Mouse (Mus musculus): Measurements from ENCODE around the gene Tcl1b1. TPM values are rescaled to one million over a fixed set of nuclear protein-coding genes. Genes with fewer than 3 reads are reported as not detected.
"Not testable (repeated sequence)": the region's sequence is repeated elsewhere in the genome, so short reads cannot be mapped to it uniquely, and the experiment has no call there.

Tcl1b1 gene
- total RNA-seq (2021) = not detected

DNA sequence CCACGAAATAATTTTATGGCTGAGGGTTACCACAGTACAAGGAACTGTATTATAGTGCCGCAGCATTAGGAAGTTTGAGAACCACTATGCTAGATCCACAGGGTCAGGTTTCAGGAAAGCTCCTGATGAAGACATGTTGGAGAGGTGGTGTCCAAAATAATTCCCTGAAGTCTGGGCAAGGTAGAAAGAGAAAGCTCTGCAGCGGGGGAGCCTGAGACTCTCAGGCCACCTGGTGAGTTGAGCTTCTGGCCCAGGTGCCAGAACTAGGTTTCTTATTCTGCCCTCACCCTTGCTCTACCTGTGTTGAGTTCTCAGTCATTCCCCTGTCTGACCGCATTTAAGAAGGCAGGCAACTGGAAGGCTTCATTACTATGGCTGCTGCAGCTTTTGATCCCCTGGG, at the start of gene Tcl1b1:
Gene Tcl1b1 (plus strand): TSS at position 301 of the 400 bp plus-strand sequence.
- intact Hi-C loops (cut with DNase I) = no loop called here
- DNase-seq (ENCODE audit: extremely low spot score in 1 of 2, low spot score in 2 of 2) = no peak

DNA sequence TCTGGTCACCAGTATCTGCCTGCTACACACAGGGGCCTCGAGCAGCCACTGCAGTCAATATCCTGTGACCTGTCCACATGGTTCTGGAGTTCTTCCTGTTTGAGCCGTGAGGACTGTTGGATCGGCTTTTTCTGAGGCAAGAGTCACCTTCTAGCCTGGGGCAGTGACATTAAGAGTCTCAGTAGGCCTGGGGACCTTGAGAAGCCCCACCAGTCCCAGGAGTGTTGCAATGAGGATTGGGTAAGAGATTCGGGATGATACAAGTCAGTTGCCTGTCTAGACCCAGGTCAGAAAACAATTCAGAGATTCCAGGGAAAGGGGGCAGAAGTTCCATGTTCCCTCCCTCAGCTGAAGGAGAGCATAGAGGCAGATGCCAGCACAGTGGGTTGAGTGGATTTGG, 49.7 kb upstream of the Tcl1b1 start:
- DNase-seq (ENCODE audit: extremely low spot score in 1 of 2, low spot score in 2 of 2) = no peak
- intact Hi-C loops (cut with DNase I) = no loop called here

DNA sequence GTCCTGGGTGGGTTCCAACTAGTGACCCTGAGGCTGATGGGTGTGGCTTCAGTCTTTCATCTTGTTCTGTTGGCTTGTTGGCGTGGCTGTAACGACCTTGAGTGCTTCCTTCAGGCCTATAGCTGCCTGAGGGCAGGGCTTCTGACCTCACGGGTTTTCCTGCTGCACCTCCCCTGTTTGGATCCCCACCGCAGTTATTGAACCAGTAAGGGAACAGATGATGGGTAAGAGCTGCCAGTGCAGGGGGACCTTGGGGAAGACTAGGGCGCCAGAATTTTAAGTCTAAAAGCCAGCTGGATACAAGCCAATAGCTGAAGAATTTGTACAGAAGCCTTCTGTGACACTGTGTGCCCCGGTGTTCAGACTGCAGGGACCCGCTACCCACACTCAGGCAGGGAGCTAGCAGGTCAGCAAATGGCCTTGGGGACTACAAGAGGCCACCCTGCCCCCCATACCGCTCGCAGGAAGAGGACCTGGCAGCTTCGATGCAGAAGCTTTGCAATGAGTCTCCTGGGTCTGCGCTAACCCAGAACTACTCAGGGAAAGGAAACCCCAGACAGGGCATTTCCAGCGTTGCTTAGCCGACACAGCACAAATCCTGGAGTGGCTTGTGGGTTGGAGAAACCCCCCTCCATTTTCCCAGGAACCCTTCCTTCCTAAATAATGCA, 47.0 kb upstream of the Tcl1b1 start:
- no peak for DNase-seq (ENCODE audit: extremely low spot score in 1 of 2, low spot score in 2 of 2)

DNA sequence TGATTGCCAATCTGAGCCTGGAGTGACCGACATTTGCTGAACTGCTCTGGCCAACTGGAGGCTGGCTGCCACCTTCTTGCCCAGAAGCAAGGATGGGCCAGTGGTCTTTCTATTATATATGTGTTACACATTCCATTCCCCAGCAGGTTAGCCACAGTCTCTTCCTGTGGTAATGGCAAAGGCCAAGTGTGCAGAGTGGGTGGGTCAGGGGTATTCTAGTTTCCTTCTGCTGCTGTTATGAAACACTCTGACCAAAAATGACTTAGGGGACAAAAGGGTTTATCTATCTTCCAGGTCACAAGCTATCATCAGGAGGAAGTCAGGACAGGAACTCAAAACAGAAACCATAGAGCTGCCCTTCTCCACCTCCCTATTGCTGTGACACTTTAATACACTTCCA, 42.8 kb upstream of the Tcl1b1 start:
- DNase-seq (ENCODE audit: extremely low spot score in 1 of 2, low spot score in 2 of 2) = no peak
- intact Hi-C loops (cut with DNase I) = no loop called here

More for the DNA sequence above, 47.0 kb upstream of the Tcl1b1 start:
- intact Hi-C loops (cut with DNase I) = no loop called here

DNA sequence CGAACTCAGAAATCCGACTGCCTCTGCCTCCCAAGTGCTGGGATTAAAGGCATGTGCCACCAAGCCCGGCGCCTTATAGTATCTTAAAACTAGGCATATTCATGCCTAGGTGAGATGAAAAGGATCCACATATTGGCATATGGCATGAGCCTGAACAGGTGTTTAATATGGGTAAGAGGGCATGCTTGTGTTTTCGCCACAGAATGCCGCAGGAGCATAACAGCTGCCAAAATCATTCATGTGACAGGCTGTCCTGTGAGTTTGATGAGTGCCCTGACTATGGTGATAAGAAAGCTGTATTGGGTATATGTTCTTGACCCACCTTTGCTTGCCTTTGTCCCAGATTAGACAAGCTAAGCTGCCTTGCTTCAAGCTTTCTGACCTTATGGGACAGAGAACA, 34.1 kb upstream of the Tcl1b1 start:
- DNase-seq (ENCODE audit: extremely low spot score in 1 of 2, low spot score in 2 of 2) = no peak
- intact Hi-C loops (cut with DNase I) = no loop called here

DNA sequence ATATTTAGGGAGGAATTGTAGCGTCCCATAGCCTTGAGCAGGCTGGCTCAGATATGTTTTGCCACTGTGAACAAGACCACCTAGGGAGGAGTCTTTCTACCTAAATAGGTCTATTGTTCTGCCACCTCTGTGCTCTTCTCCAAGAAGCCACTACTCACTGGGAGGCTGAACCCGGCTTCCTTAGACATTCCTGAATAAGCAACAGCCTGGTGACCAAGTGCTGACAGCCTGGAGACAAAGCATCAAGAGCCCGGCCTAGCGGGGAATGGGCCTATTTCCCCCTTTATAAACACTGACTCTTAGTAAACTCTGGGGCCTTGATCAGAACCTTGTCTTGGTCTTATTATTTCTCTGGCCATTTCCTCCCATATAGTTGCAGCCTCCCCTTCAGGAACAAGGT, 33.0 kb upstream of the Tcl1b1 start:
- intact Hi-C loops (cut with DNase I) = no loop called here
- DNase-seq (ENCODE audit: extremely low spot score in 1 of 2, low spot score in 2 of 2) = no peak

DNA sequence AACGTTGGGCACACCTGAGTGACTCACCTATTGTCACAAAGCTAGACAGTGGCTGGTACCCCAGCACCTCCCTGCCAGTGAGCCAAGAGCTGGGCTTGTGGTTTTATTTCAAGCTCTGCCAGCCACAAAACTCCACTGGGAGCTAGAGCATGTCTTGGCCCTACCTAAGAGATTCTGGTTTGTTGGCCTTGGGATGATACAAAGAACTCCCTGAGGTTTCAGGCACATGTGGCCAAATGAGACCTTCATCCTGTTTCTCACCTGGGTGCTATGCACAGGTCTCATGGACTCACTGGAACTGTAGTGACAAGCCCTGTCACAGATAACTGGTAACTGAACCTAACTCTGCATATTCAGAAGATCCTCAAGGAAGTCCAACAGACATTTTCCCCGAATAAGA, 31.9 kb upstream of the Tcl1b1 start:
- intact Hi-C loops (cut with DNase I) = no loop called here
- no peak for DNase-seq (ENCODE audit: extremely low spot score in 1 of 2, low spot score in 2 of 2)

DNA sequence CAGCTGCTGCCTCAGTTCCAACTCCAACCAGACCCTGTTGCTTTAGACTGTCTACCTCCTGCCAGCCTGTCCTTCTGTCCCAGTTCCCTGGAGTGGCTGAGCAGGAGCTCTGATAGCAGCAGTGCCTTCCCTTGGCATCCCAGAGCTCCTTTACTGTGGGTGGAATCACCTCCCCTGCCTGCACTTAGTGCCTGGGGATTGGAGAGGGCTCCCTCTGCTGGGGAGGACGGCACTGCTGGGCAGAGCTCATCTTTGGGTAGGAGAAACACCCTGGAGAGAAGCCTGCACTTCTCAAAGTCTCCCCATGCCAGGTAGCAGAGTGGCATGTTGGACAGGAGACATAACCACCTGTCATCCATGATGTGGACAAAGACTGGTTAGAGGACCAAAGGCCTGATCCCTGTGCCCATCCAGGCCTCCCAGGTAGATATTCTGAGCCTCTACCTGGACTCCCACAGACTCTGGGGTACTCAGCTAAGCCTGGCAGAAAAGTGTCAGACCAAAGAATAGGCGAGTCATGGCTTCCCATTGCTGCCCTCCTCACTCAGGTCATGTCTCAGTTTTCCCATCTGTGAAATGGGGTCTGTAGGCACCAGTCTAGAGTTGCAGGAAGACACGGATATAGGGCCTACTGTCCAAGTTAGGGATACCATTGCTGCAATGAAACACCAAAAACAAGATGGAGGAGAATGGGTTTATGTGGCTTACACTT, 29.8 kb upstream of the Tcl1b1 start:
- intact Hi-C loops (cut with DNase I); DNase-seq (ENCODE audit: extremely low spot score in 1 of 2, low spot score in 2 of 2): not testable (repeated sequence)

DNA sequence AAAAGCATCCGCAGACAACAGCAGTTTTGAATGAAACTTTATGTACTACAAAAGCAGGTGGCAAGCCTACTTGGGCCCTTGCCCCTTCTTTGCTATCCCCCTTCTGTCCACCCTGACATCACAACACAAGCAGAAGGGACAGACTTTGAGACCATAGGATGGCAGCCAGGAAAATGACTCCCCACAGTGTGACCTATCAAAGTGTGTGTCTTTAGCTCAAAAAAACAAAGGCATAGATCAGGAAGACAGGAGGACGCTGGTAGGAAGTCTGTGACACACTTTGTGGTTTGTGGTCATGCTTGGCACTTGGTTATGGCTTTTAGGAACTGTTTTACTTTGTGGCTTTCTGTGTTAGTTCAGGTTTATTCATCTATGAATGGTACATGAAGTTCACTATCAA, 25.3 kb upstream of the Tcl1b1 start:
- DNase-seq (ENCODE audit: extremely low spot score in 1 of 2, low spot score in 2 of 2); intact Hi-C loops (cut with DNase I): not testable (repeated sequence)

DNA sequence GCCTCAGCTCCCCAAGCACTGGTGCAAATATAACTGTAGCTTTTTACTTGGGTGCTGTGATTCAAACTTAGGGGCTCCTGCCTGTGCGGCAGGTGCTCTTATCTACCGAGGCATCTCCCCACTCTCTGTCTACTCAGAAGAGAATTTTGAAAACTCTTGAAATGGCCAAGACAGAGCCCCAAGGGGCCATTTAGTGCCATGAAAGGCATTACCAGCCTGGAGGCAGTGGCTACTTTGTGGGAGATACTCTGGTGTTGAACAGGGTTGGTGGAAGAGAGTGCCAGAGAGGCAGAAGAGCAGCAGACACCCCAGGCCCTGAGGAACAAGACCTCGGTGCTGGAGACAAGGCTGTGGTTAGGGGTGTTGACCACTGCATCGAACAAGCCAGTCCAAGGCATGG, 24.7 kb upstream of the Tcl1b1 start:
- DNase-seq (ENCODE audit: extremely low spot score in 1 of 2, low spot score in 2 of 2); intact Hi-C loops (cut with DNase I): not testable (repeated sequence)

DNA sequence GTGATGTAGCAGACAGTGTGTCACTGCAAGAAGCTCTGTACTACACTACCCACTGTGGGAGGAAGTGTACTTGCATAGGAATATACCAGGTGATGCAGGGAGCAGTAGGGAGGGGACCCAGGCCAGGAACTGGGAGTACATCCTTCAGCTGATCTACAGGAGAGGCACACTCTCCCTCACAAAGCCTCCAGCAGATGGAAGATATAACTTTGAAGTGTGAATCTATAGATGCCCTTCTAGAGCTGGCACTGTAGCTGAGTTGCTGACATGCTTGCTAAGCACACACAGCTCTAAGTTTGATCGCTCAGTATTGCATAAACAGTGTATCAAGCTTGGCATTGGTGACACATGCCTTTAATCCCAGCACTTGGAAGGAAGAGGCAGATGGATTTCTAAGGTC, 21.8 kb upstream of the Tcl1b1 start:
- DNase-seq (ENCODE audit: extremely low spot score in 1 of 2, low spot score in 2 of 2); intact Hi-C loops (cut with DNase I): not testable (repeated sequence)

DNA sequence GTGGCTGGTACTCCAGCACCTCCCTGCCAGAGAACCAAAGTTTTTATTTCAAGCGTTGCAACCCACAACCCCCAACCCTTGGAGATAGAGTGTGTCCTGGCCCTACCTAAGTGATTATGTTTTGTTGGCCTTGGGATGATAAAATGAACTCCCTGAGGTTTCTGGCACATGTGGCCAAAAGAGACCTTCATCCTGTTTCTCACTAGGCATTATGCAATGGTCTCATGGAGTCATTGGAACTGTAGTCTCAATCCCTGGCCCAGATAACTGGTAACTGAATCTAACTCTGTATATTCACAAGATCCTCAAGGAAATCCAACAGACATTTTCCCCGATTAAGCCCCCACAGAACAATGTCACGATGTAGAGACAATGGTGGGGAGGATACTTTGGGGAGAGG, 16.4 kb upstream of the Tcl1b1 start:
- DNase-seq (ENCODE audit: extremely low spot score in 1 of 2, low spot score in 2 of 2) = no peak
- intact Hi-C loops (cut with DNase I) = no loop called here

DNA sequence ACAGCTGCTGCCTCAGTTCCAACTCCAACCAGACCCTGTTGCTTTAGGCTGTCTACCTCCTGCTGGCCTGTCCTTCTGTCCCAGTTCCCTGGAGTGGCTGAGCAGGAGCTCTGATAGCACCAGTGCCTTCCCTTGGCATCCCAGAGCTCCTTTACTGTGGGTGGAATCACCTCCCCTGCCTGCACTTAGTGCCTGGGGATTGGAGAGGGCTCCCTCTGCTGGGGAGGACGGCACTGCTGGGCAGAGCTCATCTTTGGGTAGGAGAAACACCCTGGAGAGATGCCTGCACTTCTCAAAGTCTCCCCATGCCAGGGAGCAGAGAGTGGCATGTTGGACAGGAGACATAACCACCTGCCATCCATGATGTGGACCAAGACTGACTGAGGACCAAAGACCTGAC, 14.6 kb upstream of the Tcl1b1 start:
- intact Hi-C loops (cut with DNase I); DNase-seq (ENCODE audit: extremely low spot score in 1 of 2, low spot score in 2 of 2): not testable (repeated sequence)

DNA sequence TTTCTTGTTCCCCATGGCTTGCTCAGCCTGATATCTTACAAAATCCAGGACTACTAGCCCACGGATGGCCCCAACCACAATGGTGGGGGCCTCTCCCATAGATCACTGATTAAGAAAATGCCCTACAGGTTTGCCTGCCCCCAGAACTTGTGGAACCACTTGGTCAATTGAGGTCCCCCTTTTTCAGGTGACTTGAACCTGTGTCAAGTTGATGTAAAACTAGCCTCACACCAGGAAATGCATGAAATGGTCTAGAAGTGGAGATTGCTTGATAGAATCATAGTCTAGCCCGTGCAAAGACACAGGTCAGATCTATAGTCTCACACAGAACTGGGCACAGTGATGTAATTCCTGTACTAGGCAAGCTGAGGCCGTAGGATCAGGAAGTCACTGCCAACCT, 13.8 kb upstream of the Tcl1b1 start, which contains the start of gene Tcl1b2:
Gene Tcl1b2 (plus strand): TSS at position 301 of the 400 bp plus-strand sequence.
- intact Hi-C loops (cut with DNase I) = no loop called here
- DNase-seq (ENCODE audit: extremely low spot score in 1 of 2, low spot score in 2 of 2) = no peak

DNA sequence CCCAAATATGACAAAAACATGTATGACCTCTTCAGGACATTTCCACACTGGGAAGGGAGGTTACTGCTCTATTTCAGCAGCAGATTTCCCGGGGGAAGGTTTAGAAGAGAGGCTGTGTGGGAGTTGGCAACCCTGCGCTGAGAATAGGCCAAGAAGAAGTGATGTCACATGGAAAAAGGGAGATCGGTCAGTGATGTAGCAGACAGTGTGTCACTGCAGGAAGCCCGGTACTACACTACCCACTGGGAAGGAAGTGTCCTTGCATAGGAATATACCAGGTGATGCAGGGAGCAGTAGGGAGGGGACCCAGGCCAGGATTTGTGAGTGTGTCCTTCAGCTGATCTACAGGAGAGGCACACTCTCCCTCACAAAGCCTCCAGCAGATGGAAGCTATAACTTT, 4.2 kb upstream of the Tcl1b1 start:
- DNase-seq (ENCODE audit: extremely low spot score in 1 of 2, low spot score in 2 of 2); intact Hi-C loops (cut with DNase I): not testable (repeated sequence)

DNA sequence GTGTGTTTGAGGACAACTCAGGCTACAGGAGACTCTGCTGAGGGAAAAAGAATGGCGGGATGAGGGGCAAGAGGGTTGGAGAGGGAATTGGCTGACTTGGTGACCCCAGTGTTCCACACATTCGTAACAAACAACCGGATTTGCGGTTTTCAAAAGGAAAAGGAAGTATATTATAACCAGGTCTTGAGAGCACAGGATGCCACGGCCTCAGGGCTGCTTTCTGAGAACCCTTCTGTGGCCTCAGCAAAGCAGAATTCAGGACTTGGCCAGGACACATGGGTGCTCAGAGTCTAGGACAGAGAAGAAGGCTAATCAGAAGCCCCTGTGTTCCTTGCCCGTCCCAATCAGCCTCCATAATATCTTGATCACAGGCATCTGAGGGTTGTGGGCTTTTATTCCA, 648 bp upstream of the Tcl1b1 start:
- no peak for DNase-seq (ENCODE audit: extremely low spot score in 1 of 2, low spot score in 2 of 2)
- intact Hi-C loops (cut with DNase I) = no loop called here

DNA sequence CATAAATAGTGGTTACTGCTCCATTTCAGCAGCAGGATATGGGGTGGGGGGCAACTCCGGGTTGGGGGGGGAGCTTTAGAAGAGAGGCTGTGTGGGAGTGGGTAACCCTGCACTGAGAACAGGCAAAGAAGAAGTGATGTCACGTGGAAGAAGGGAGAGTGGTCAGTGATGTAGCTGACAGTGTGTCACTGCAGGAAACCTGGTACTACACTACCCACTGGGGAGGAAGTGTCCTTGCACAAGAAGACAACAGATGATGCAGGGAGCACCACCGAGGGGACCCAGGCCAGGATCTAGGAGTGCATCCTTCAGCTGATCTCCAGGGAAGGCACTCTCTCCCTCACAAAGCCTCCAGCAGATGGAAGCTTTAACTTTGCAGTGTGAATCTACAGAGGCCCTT, 7.2 kb downstream of the Tcl1b1 start:
- intact Hi-C loops (cut with DNase I) = no loop called here
- DNase-seq (ENCODE audit: extremely low spot score in 1 of 2, low spot score in 2 of 2) = no peak

DNA sequence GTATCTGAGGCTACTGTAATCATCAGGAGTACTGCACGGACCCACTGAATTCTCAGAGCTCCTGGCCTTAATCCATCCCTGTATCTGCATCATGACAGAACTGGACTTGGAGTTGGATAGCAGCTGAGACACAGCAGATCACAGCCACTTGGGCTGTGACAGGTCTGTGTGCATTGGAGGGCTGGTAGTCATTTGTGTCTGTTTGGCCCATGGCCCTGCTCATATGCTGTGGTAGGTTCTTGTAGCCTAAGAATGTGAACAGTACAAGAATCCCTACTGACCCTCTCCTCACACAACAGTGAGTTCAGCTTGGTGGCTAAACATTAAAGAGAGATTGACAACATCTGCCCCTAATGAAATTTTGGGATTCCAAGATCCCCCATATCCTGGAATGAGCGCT, 13.9 kb downstream of the Tcl1b1 start:
- DNase-seq (ENCODE audit: extremely low spot score in 1 of 2, low spot score in 2 of 2) = no peak
- intact Hi-C loops (cut with DNase I) = no loop called here

DNA sequence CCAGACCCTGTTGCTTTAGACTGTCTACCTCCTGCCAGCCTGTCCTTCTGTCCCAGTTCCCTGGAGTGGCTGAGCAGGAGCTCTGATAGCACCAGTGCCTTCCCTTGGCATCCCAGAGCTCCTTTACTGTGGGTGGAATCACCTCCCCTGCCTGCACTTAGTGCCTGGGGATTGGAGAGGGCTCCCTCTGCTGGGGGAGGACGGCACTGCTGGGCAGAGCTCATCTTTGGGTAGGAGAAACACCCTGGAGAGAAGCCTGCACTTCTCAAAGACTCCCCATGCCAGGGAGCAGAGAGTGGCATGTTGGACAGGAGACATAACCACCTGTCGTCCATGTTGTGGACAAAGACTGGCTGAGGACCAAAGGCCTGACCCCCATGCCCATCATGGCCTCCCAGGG, 14.8 kb downstream of the Tcl1b1 start:
- intact Hi-C loops (cut with DNase I) = not testable (repeated sequence)
- peak in 1 of 2 experiments; percentile 51 for DNase-seq (ENCODE audit: extremely low spot score in 1 of 2, low spot score in 2 of 2)

DNA sequence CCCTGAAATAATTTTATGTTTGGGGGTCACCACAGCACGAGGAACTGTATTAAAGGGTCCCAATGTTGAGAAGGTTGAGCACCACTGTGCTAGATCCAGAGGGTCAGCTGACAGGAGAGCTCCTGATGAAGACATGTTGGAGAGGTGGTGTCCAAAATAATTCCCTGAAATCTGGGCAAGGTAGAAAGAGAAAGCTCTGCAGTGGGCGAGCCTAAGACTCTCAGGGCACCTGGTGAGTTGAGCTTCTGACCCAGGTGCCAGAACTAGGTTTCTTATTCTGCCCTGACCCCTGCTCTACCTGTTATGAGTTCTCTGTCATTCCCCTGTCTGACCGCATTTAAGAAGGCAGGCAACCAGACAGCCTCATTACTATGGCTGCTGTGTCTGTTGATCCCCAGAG, 16.6 kb downstream of the Tcl1b1 start, which contains the start of gene Tcl1b5:
Gene Tcl1b5 (plus strand): TSS at position 301 of the 400 bp plus-strand sequence.
- intact Hi-C loops (cut with DNase I); DNase-seq (ENCODE audit: extremely low spot score in 1 of 2, low spot score in 2 of 2): not testable (repeated sequence)

Data from left cerebral cortex, postnatal 10 days (tissue).